Mouse (Mus musculus) retina, embryonic 14.5 days (tissue): ENCODE results near the gene Crp.

Experiments
- DNase-seq: peaks from one replicate; pipeline ENCODE4 v3.0.0-alpha.2; 2015; ENCODE audit warnings: low spot score

The Crp gene

DNA sequence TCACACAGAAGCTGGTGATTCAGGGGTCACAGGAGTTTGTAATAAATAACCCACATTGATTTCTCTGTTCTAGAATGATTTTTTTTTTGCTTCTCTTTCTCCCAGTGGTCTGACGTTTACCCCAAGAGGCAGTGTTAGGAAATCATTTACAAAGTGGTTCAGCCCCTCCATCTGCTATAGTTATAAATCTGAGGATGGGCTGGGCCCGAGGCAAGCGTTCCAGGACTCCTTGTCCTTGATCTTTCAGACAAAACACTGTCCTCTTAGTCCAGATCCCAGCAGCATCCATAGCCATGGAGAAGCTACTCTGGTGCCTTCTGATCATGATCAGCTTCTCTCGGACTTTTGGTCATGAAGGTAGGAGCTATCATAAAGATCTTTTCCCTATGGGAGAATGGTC lies at the start of gene Crp:
Crp (plus strand) TSS at position 212 of the 400 bp plus-strand sequence.
- no peak for DNase-seq

DNA sequence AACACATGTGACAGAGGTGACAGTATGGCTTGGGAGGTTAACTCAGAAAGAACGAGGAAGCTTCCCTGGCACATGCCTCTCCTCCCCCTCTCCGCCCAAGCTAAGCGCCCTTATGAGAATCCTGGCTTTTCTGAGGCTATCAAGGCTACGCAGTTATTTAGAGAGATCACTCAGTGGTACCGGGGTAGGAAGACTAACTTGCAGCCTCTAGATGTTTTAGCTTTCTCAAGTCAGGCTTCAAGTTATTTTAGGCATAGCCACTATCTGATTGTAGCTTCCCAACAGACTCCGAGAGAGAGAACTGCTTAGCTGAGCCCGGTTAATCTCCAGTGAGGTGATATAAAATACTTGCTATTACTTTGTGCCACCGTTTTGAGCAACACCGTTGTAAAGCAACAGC lies 48.5 kb upstream of the Crp start:
- no peak for DNase-seq

DNA sequence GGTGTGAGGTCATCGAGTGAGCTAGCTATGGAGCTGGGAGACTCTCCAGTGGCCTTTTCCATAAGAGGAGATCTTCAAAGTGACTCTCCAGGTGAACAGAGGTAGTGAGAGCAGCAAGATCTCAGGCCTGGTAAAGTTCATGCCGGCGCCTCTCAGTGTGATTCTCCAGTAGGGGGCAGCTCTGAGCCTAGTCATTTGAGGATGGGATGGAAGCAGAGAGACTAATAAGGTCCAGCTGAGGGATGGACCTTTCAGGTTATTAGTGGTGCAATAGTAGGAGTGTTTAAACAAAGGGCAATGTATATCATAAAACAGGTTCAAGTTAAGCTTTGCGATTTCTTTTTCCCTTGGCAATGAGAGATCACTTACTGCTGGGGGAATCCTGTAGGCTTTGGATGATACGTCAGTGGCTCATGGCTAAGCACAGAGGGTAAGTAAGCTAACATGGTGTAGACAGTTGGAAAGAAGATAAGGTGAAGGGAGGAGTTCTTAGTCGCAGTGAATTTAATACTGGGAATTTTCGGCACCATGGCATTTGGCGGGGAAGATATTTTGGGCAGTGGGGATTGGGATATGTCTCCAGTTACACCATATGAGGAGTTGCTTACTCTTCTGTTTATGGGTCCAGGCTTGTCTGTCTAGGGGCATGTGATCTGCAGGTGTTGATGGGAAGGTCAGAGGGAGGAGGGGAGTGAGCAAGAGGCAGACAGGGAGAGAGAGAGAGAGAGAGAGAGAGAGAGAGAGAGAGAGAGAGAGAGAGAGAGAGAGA lies 47.2 kb upstream of the Crp start:
- DNase-seq, result peak; percentile 49

DNA sequence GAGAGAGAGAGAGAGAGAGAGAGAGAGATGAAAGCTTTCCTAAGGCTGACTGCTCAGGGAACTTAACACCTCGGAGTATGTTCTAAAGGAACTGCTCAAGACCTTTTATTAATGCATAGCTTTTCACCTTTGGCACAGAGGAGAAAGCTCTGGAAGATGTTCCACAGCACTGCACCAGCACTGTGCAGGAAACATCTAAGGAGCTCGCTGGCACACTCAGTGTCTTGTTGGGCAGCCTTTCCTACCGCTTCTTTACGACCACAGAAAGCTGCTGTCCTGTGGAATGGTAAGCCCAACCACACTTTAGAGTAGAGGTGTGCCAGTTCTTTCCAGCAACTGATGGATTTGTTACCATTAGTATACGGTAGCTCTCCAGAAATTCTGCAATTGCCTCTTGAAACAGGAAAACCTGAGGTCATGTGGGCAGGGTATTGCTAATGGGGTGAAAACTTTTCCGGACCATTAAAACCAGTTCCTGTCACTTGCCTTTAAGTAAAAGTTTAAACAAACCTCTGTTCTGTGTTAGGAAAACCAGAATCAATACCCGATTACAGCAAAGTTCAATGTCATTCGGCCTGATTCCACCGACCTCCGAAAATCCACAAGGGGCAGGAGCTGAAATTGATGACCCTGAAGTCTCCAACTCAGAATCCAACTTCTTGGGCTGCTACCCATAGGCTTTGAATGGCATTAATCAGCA lies 46.4 kb upstream of the Crp start:
- no peak for DNase-seq

DNA sequence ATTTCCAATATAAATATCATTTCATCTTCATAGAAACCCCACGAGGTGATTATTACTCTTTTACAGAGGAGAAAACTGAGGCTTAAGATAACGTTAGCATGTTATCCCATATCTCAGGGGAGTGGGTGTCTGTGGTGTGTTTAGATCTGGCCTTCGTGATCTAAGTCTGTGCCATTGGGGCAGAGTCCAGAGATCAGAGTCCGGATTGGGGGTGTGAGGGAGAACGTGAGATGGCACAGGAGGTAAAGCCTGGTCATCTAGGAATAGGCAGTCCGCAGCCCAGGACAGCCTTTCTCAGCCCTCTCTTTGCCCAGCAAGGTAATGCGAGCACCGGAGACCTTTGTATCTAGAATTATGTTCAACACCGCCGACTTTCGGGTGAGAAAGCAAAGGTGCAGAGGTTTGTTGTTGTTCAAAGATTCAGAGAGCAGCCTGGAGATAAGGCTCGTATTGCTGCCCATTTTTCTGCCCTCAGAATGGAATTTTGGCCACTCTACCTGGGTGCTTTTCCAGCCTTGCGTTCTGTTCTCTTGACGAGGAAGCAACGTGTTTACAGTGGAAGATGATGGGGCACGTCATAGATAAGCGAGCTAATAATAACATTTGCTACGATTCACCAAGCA lies 45.7 kb upstream of the Crp start:
- no peak for DNase-seq

DNA sequence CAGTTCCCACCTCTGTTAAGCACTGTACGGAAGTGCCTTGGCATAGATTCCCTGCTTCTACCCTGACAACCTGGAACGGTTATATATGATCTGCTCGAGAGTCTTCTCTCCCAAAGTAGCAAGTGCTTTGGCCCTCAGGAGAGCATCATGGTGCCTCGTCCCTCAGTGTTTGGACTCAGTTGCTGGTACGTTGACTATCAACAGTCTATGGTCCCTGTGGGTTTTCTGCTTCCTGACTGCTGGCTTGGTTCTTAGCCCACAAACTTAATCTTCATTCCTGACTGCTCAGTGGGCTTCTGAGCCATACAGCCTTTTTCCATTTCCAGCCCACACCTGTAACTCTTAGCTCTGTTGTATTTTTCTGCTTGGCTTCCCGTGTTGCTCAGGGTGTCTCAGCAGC lies 44.0 kb upstream of the Crp start:
- DNase-seq, result no peak

DNA sequence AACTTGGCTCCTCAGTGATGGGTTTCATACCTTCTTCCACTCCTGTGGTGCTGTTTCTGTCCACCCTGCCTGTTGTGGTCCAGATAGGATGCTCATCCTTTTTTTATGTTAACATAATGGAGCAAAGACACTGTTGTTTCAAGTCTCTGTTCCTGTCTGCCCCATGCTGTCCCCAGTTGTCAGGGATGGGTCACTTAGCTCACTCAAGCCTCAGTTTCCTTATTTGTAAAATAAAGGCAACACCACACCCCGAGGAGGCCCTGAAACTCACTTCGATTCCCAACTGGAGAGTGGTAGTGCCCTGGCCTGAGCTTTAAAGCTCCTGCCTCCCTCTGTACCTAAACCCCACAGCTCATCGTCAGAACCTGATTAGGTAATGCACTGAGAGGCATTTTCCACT lies 40.6 kb upstream of the Crp start:
- no peak for DNase-seq

DNA sequence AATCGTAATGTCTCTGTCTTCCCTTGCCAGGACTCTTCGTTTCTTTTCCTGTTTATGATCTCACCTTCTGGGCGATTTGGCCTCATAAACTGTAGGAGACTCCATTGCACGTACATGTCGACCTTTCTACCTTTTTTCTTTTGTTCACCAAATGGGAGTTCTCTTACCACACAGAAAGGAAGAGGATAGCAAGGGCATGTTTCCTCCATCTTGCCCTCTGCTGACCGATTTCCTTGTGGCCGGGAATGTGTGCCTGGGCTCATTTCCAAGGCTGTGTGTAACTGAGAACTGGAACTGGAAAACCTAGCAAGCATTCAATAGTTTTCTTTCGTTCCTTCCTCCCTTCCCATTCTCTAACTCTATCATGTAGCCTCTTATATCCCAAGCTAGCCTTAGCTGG lies 38.2 kb upstream of the Crp start:
- no peak for DNase-seq

DNA sequence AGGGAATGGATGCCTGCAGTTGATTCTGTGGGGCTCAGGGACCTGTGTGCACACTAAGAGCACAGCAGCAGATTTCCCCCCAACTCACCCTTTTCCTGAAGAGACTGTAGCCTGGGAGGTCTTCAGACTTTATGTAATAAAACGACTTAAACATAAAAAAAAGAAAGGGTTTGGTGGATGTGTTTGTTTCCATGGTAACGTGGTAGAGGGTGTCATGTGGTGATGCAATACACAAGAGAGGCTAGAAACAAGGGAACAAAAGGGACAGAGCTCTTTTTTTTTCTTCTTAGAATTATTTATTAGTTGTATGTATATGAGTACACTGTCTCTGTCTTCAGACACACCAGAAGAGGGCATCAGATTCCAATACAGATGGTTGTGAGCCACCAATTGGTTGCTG lies 32.4 kb upstream of the Crp start:
- DNase-seq, result no peak

DNA sequence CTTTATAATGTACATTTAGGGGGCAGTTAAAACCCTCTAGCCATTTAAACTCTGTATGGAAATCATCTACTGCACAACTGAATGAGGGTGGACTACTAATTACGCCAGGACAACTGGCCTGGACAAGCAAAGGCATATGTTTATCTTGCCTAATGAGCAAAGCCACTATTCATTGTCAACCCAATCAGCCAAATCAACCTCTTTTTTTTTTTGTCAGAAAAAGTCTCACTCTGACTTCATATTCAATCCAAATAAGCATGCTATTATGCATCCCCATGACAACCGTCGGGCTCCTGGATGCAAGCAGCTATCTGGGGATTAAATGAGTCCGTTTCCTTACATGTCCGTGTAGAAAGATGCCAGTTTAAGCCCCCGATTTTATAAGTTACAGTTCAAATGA lies 30.3 kb upstream of the Crp start:
- peak; percentile 43 for DNase-seq

DNA sequence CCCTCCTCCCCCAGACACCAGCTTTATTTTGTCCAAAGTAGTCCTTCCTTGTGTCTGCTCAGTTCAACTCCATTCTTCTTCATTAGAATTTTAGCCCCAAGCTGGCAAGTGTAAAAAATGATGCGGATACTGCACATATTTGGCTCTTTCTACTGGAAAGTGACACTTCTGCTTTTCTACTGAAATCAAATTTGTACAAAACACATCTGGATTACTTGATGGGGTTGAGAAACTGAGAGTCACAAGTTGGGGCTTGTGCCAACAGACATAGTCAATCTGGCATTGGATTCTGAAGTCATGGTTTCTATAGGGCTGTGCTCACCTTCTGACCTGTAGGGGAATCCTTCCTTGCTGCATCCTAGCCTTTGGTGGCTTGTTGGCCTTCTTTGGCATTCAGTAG lies 27.1 kb upstream of the Crp start:
- DNase-seq, result no peak

DNA sequence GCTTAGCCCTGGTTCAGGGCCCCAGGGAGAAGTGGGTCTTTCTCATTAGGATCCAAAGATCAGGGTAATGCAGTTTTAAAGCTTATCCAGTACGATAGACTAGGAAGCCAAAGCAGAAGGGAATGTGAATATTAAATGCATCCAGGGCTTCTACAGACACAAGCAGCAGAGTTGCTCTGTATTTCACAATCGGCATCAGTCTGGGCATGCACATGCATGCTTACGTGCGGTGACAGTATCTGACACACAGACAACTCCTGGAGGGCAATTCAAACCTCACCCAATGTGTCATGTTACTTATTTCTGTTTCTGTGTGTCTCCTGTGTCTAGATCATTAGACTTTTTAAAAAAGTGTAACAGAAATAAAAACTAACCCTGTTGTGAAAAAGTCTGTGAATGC lies 17.1 kb upstream of the Crp start:
- DNase-seq, result no peak

DNA sequence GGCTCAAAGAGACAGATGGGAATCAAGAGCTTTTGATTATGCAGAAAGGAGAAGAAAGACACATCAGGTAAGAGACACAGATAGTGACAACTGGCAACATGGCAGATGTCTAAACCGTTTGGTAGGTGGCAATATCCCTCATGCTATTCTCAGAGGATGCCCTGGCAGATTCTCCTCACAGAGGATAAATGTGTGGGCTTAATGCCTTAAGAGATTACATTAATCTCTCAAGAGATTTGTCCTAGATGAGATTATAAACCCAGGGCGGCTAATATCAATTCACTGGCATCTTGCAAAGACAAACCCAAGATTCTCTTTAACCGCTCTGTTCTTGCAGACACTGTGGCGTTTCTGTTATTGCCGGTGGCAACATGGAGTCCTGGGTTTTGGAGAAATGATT lies 14.3 kb upstream of the Crp start:
- no peak for DNase-seq

DNA sequence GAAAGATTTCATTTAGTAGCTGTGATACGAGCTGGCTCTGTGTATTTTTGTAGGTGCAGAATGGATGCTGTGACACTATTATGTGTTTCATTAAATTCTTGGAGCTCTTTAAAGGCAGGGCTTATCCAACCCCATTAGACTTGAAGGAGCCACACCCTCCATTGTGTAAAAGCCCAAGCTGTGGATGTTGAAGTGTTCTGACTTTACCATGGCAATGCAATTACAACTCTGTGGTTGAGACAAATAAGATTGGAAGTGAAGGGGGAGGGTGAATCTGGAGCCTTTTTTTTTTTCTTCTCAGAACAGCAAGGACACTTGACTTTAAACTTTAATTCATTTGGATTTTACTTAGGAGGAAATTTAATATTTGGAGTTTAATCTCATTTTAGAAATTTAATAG lies 13.9 kb upstream of the Crp start:
- no peak for DNase-seq

DNA sequence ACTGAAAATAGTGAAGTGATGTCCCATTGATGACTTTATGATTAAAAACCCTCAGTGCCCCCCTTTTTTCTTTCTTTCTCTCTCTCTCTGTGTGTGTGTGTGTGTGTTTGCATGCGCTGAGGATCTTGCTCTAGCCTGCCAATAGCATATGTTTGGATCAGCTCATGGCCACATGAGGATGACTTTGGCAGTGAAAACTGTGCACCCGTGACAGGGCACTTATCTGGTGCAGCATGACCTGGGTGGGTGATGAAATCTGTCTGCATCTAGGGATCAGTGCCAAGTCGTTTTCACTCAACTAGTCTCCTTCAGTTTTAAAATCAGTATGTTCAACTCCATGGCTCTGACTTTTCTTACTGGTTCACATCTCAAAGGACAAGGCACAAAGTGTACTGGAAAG lies 12.7 kb upstream of the Crp start:
- DNase-seq, result no peak

DNA sequence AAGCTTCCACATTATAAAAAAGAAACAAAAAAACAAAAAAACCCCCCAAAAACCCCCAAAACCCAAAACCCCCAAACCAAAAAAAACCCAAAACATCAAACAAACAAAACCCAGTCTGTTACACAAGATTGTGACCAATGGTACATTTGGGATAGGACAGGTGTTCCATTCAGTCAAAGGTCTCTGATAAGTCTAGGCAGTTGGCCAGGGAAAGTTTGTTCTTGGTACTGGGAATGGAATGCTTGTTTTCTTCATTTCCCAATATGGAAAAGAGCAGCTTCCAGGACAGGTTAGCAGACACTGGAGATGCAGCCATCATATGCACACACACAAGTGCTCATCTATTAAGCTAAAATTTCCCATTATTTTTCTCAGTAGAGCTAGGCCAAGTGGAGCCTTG lies 433 bp upstream of the Crp start:
- no peak for DNase-seq

DNA sequence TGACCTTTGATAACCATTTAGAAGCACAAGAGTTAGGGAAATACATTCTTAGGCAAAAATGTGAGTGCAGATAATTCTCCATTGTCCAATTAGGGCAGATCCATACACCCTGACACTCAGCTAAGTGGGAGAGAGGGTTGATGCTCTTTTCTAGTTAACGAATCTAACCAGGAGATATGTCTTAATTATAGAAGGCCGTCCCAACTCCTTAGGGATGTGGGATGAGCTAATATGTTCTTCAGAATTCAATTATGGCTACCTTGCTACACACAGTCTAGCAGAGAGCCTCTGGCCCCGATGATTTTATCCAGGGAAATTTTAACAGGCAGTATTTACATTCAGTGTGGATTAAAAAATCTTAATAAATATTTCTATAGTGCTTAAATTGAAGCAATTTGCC lies 3.0 kb downstream of the Crp start:
- DNase-seq, result no peak

DNA sequence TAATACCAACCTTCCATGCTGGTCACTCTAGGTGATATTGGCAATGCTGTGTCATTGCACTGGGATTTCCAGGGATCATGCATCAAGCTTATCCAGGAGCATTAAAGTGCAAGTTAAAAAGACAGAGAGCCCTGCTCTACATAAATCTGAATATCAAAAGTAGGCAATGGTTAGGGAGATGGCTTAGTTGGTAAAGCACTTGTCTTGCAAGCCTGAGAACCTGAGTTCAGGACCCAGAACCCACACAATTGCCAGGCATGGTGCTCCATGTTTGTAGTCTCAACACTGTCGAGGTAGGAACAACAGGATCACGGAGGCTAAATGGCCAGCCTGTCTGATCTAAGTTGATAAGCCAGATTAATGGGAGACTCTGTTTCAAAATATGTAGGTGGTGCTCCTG lies 3.5 kb downstream of the Crp start:
- DNase-seq, result no peak

DNA sequence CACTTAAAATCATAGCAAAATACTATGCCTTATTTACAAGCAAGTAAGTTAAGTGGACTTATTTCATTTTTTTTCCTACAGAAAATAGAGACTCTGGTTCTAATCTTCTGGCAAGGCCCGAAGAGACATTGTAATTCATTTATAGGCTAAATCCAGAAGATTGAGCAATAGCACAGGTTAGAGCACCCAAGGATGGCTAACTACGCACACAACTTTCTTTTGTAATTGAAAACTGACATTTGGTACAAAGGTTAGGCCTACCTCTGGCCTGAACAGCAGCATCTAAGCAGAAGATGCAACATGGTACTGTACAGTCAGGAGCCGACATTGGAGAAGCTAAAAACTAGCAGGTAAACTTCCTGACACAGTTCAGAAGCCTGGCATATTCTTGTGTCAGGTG lies 4.0 kb downstream of the Crp start:
- DNase-seq, result no peak

DNA sequence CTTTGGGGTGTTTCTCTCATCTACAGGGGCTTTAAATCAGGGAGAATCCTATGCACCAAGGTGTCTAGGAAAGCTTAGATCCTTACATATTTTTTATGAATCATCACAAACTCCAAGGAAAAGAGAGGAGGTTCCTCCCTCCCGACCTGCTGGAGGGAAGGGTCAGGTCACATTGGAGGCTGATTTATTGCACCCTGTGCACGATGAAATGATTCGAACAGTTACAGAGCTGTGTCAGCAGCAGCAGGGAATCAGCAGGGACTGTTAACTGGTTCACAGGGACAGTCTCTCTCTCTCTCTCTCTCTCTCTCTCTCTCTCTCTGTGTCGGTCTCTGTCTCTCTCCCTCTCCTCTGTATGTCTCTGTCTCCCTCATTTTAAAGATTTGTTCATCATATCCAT lies 6.9 kb downstream of the Crp start:
- DNase-seq, result no peak

DNA sequence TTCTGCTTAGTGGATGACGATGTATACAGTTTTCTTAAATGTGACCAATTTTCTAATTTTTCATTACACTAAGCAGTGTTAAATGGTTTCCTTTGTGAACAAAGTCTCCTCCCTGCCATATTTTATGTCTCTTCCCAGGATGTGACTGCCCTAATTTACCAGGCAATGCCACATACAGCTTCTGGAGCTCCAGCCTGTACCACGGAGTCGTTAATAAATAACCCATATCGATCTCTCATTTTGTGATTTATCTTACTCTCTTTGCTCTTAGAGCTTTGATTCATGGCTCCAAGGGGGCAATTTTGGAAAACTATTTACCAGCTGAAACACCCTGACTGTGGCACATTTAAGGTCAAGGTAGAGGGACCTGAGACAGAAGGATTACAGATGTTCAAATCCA lies 8.4 kb downstream of the Crp start:
- no peak for DNase-seq

DNA sequence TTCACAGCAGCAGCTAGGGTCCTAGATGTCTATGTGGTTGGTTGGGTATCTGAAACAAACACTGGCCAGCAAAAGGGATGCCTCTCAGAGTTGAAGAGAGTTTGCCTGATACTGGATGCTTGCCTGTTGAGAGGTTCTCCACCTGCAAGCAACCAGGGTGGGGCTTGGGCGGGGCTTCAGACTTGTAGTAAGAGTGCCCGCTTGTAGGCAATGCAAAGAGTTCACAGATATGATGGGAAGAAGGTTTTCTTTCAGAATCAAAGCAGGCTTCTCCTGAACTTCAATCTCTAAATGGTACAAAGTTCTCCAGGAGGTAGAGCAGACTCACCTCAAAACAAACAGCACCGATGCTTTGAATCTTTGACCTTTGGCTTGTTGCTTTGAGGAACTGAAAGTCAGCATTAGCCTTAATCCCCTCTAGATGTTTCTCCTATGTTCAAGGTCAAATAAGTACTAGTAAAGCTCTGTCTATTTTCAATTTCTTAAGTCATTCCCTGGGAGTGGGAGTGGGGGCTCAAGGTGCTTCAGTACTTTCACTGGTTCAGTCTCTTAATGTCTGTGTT lies 12.0 kb downstream of the Crp start:
- no peak for DNase-seq

DNA sequence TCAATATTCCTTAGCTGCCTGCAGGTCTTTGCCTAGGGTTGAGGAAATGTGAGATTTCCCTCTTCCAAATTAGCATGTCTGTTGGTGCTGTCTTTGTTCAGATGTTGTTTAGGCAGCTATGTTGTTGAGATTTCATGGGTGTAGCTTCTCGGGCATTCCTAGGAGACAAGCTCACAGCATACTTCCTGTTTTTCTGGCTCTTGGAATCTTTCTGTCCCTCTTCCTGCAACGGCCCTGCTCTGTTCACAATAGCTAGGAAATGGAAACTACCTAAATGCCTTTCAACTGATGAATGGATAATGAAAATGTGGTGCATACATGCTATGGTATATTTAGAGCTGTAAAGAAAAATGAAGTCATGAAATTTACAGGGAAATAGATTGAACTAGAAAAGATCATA lies 13.5 kb downstream of the Crp start:
- no peak for DNase-seq
